Mouse (Mus musculus): ENCODE data around the gene Brd4. TPM values are rescaled to one million over a fixed set of nuclear protein-coding genes. Genes with fewer than 3 reads are reported as not detected.
"Not testable (repeated sequence)": the region's sequence is repeated elsewhere in the genome, so short reads cannot be mapped to it uniquely, and the experiment has no call there.

Brd4 gene
- polyA plus RNA-seq, 1 experiment = 85.6 TPM

DNA sequence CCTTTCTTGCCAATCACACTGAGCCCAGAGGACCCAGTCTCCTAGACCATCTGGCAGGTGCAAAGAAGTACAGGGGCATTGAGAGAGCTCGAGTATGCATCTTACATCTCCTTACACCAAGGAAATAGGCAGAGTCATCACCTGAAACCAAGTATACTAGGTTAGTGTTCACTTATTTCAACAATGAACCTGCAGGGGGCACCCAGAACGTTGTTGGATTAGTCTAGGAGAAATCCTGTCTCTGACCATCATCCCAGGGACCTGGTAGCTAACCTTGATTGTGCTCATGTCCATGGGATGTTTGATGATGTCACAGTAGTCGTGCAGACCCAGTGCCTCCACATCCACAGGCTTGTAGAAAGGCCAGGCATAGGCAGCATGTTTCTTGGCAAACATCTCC lies 63.6 kb downstream of the Brd4 start:
- DNase-seq (ENCODE audit: low read depth) = no peak
- TF ChIP-seq CTCF (IDR thresholded peaks at IDR 0.05; ENCODE audit: borderline replicate concordance, extremely low read depth, insufficient read depth, insufficient read length) (no peak), POLR2A (IDR thresholded peaks at IDR 0.05; ENCODE audit: borderline replicate concordance, extremely low read depth, insufficient read depth, insufficient read length, poor library complexity, severe bottlenecking) (no peak)

DNA sequence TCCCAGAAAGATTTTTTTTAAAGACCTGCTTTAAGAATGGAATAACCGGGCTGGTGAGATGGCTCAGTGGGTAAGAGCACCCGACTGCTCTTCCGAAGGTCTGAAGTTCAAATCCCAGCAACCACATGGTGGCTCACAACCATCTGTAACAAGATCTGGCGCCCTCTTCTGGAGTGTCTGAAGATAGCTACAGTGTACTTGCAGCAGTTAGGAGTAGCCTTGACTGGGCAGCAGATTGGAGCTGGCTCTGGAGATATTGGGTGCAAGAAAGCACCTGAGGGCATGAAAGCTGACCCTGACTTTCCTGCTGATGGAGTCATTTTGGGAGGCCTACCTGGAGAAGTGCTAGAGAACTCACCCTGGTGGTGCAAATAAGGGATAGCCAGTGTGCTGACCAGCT lies 68.9 kb downstream of the Brd4 start:
- peak; percentile 11; the same call in 1 of the 2 replicates for TF ChIP-seq CTCF (IDR thresholded peaks at IDR 0.05; ENCODE audit: borderline replicate concordance, extremely low read depth, insufficient read depth, insufficient read length)
- DNase-seq (ENCODE audit: low read depth) = not testable (repeated sequence)

DNA sequence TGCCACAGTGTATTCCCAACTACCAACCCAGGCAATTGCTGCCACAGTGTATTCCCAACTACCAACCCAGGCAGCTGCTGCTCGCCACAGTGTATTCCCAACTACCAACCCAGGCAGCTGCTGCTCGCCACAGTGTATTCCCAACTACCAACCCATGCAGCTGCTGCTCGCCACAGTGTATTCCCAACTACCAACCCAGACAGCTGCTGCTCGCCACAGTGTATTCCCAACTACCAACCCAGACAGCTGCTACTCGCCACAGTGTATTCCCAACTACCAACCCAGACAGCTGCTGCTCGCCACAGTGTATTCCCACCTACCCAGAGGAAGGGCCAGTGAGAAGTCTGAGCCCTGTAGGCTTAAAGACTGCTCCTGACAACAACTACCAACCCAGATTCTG lies 73.0 kb downstream of the Brd4 start:
- DNase-seq (ENCODE audit: low read depth) = not testable (repeated sequence)

DNA sequence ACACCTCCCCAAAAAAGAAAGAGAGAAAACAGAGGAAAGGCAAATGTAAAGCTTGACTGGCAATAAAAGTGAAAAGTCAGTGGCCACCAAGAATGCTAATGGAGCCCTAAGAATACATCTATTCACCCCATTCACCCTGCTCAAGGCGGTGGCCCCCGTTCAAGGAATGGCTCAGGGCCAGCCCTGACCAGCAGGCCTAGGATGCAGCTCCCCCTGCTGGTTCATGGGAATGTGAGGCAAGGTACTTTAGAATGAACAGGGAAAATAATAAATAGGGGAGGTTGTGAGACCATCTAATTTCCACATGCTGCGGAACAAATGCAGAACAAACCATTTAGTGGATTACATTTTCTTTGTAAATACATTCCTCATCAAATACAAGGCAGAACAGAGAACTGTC lies 74.8 kb downstream of the Brd4 start:
- DNase-seq (ENCODE audit: low read depth) = peak; percentile 75
- no peak for TF ChIP-seq POLR2A (IDR thresholded peaks at IDR 0.05; ENCODE audit: borderline replicate concordance, extremely low read depth, insufficient read depth, insufficient read length, poor library complexity, severe bottlenecking)
- peak; percentile 78 for TF ChIP-seq CTCF (IDR thresholded peaks at IDR 0.05; ENCODE audit: borderline replicate concordance, extremely low read depth, insufficient read depth, insufficient read length)

DNA sequence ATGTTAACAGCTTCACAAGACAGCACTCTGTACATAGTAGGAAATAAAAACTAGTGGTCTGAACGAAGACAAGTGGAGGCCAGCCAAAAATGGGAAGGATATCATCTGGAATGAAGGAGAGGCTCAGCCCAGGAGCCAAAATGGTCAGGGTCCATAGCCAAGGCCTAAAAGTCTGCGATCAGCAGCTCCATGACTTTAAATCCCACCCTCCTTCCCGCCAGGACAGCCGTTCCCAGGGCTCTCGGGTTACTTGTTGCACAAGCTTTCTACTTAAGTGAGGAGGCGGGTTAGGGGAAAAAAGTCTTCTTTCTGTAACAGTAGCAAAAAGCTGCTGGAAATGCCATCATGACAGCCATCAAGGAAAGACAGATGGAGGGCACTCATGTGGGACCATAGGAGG lies 75.4 kb downstream of the Brd4 start:
- DNase-seq (ENCODE audit: low read depth) = peak; percentile 24
- TF ChIP-seq CTCF (IDR thresholded peaks at IDR 0.05; ENCODE audit: borderline replicate concordance, extremely low read depth, insufficient read depth, insufficient read length) (no peak), POLR2A (IDR thresholded peaks at IDR 0.05; ENCODE audit: borderline replicate concordance, extremely low read depth, insufficient read depth, insufficient read length, poor library complexity, severe bottlenecking) (no peak)

DNA sequence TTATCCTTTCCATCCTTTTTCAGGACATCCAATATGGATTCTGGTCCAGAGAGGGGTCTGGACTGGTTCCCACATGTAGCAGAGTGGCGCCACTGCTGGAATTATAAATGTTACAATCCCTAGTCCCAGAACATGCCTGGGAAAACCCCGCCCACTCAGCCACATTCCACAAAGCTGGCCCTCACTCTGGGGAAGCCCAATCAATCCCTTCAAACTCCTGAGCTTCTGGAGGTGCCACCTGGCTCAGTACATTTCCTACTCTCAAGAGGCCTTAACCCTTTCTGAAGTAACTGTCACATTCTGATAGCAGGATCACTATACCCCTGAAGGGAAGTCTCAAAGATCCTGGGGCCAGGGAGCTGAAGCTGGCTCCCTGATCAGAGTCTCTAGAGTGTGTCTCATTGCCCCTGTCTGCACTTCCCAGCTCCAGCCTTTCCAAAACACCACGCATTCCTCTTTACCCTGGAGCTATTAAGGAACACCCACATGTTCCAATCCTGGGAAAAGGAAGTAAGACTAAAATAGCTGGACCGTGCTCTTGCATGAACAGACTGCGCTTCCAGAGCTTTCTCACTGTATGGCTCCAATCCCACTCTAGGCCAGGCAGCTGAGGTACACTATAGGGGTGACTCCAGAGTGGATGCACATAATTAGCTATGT lies 76.8 kb downstream of the Brd4 start:
- DNase-seq (ENCODE audit: low read depth) = peak; percentile 20
- TF ChIP-seq POLR2A (IDR thresholded peaks at IDR 0.05; ENCODE audit: borderline replicate concordance, extremely low read depth, insufficient read depth, insufficient read length, poor library complexity, severe bottlenecking) (no peak), CTCF (IDR thresholded peaks at IDR 0.05; ENCODE audit: borderline replicate concordance, extremely low read depth, insufficient read depth, insufficient read length) (no peak)

DNA sequence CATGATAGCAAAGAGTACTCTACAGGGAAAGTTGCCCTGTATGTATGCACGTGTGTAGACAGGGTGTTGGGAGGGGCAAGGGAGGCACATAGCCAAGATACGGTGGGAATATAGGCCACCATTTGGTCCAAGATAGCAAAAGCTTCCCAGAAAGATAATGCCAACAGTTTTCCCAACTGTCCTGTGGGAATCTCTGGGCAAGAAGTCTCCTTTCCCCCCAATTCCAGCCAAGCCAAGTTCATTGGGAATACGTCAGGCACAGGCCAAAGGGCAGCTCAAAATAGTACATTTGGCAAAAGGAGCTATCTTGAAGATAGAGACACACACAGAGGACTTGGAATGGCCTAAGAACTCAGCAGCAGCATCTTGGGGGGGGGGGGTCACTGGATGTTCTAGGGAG lies 79.2 kb downstream of the Brd4 start:
- TF ChIP-seq CTCF (IDR thresholded peaks at IDR 0.05; ENCODE audit: borderline replicate concordance, extremely low read depth, insufficient read depth, insufficient read length) (no peak), POLR2A (IDR thresholded peaks at IDR 0.05; ENCODE audit: borderline replicate concordance, extremely low read depth, insufficient read depth, insufficient read length, poor library complexity, severe bottlenecking) (no peak)

DNA sequence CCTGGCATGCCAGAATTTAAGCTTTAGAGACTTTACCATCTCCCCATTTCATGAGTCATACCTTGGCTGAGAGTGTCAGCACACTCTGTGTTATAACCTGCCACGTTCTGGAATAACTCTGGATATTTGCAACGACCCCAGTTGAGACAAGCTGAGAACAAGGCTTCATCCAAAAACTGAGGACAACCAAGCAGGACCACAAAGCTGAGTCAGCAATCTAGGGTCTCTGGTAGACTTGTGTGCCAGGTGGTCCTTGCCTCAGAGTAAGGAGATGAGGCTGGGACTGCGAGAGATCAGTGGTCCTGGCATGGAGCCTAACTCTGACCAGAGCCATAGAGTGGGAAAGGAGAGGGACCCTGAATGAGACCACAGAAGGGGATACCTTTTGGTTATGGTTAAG lies 81.5 kb downstream of the Brd4 start:
- no peak for DNase-seq (ENCODE audit: low read depth)
- TF ChIP-seq CTCF (IDR thresholded peaks at IDR 0.05; ENCODE audit: borderline replicate concordance, extremely low read depth, insufficient read depth, insufficient read length) (no peak), POLR2A (IDR thresholded peaks at IDR 0.05; ENCODE audit: borderline replicate concordance, extremely low read depth, insufficient read depth, insufficient read length, poor library complexity, severe bottlenecking) (no peak)

More for the DNA sequence above, 79.2 kb downstream of the Brd4 start:
- no peak for DNase-seq (ENCODE audit: low read depth)

DNA sequence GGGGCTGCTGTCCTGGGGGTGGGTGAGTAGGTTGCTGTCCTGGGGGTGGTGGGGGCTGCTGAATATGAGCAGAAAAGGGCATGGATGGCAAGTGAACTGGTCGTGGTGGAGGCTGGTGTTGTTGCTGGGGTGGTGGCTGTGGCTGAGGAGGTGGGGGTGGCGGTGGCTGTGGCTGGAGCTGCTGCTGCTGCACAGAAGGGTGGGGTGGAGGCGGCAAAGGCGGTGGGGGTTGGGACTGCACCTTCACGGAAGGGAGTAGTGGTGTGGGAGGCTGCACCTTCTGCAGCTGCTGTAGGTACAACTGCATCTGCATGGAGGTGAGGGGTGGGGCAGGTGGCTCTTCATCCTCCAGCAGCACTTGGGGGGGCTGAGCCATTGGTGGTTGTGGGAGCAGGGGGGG lies 83.4 kb downstream of the Brd4 start:
- no peak for DNase-seq (ENCODE audit: low read depth)
- TF ChIP-seq CTCF (IDR thresholded peaks at IDR 0.05; ENCODE audit: borderline replicate concordance, extremely low read depth, insufficient read depth, insufficient read length) (no peak), POLR2A (IDR thresholded peaks at IDR 0.05; ENCODE audit: borderline replicate concordance, extremely low read depth, insufficient read depth, insufficient read length, poor library complexity, severe bottlenecking) (no peak)

DNA sequence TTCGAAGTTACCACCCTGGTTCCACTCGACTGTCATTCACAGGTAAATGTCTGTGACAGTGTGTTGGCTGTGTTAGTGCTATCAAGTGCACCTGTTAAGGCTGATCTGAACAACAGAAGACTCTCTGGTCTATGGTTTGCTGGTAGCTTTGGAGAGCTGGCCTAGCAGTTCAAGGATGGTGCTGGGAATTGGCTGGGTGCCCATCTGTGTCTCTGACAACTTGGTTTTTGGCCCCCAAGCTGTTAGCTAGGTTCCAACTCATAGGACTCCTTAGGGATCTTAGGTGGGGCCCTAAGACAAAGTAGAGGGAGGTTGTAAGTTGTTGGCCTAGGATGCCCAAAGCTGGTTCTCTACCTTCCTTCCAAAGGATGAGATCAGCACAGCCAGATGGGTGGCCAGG lies 84.7 kb downstream of the Brd4 start:
- no peak for TF ChIP-seq CTCF (IDR thresholded peaks at IDR 0.05; ENCODE audit: borderline replicate concordance, extremely low read depth, insufficient read depth, insufficient read length)
- TF ChIP-seq POLR2A (IDR thresholded peaks at IDR 0.05; ENCODE audit: borderline replicate concordance, extremely low read depth, insufficient read depth, insufficient read length, poor library complexity, severe bottlenecking) = no peak
- no peak for DNase-seq (ENCODE audit: low read depth)

DNA sequence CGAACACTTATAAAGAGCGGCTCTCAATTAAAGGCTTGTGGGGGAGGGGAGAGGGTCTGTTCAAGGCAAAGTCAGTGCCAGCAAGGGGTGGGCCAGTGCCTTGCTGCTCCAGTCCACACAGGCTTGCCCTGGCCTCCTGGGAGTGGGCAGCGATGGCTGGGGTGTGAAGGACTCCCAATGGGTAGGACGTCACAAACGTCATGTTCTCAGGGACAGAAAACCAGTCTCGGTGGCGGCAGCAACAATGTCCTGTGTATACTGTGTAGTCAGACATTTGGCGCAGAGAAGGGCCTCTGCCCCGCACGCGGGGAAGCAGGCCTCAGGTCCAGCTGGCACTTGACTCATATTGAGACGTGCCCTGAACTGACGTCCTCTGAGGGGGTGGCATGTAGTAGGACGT lies 87.4 kb downstream of the Brd4 start:
- no peak for TF ChIP-seq POLR2A (IDR thresholded peaks at IDR 0.05; ENCODE audit: borderline replicate concordance, extremely low read depth, insufficient read depth, insufficient read length, poor library complexity, severe bottlenecking)
- no peak for TF ChIP-seq CTCF (IDR thresholded peaks at IDR 0.05; ENCODE audit: borderline replicate concordance, extremely low read depth, insufficient read depth, insufficient read length)
- DNase-seq (ENCODE audit: low read depth) = peak; percentile 10

DNA sequence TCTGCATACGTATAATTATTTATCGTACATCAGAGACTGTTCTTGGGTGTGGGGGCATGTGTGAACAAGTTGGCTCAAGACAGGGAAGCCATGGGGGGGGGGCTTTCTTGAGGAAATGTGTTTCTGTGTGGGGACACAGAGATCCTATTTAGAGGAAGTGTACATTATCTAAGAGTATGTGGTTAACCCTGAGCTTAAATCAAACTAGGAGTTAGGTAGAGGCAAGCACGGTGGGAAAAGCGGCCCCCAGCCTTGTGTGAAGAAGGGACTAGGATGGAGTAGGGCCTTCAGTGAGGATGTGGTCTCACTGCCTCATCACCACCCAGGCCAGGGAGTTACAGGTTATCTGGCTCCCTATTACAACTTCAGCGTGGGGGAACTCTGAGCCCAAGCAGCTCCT lies 88.8 kb downstream of the Brd4 start:
- TF ChIP-seq CTCF (IDR thresholded peaks at IDR 0.05; ENCODE audit: borderline replicate concordance, extremely low read depth, insufficient read depth, insufficient read length) = no peak
- DNase-seq (ENCODE audit: low read depth) = no peak

DNA sequence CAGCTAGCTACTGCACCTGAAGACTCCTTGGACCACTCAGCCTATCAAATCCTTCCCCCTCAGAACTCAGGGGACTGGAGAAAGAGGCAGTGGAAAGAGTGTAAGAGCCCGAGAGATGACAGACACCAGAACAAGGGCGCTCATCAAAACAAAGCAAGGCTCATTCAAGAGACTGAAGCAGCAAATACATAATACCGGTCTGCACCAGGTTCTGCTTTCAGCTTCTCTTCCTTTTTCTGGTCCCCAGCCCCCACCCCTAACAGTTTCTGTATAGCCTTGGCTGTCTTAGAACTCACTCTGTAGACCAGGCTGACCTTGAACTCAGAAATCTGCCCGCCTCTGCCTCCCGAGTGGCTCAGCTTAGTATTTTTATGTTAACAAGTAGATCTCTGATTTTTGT lies 91.5 kb downstream of the Brd4 start:
- DNase-seq (ENCODE audit: low read depth) = no peak
- no peak for TF ChIP-seq CTCF (IDR thresholded peaks at IDR 0.05; ENCODE audit: borderline replicate concordance, extremely low read depth, insufficient read depth, insufficient read length)
- no peak for TF ChIP-seq POLR2A (IDR thresholded peaks at IDR 0.05; ENCODE audit: borderline replicate concordance, extremely low read depth, insufficient read depth, insufficient read length, poor library complexity, severe bottlenecking)

All from brain, embryonic 14.5 days (tissue).